Mouse (Mus musculus): Measurements from ENCODE around the gene Gm21028.
"Not testable (repeated sequence)": the region's sequence is repeated elsewhere in the genome, so short reads cannot be mapped to it uniquely, and the experiment has no call there.

The Gm21028 gene

DNA sequence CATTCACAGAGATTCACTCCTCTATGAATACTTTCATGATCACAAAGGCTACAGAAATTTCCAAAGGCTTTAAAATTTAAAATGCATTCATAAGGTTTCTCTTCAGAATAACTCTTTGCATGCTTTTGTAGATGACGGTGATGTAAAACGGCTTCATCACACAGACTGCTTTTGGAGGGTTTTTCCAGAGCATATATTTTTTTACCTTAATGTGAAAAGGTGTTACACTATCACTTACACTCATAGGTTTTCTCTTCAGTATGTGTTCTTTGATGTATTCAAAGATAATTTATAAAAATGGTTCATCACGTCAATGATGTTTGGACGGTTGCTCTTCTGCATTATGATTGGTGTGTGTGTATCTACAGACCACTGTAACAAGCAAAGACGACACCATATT lies at the start of gene Gm21028:
Gene Gm21028, minus strand, starts transcription at position 101 of the 400 bp plus-strand sequence.
- DNase-seq (ENCODE audit: low spot score in 2 of 2) = no peak

DNA sequence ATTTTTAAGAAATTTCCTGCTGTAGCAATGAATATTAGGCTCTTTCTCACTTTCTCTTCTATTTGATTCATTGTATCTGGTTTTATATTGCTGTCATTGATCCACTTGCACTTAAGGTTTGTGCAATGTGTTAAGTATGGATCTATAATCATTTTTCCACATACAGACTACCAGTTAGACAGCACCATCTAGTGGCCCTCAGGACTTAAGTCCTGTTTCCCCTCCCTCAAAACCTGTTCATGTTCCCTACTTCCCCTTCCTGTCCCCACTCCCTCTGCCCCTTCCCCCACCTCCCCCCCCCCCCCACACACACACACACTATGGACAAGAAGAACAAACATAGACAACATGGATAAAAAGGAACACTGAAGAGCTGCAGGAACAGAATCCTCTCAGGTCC lies 17.3 kb upstream of the Gm21028 start:
- DNase-seq (ENCODE audit: low spot score in 2 of 2) = not testable (repeated sequence)

DNA sequence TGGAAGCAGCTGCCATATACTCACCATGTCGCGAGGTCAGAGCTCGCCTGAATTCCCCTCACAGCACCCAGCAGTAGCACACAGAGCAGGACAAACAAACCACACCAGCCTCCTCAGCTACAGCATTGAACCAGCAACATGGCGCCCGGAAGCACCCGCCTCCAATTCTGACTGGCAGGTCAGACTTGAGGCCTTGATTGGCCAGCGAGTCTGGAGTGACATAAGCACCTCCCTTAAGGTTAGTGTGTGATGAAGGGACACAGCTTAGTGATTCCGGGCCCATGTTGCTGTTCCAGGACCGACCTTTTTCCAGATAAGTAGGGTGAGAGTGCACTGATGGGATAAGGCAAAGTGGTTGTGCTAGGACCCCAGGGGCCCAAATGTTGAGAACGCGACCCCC lies 14.0 kb upstream of the Gm21028 start, which contains the start of gene Zfp977:
Gene Zfp977, minus strand, starts transcription at position 135 of the 400 bp plus-strand sequence.
- DNase-seq (ENCODE audit: low spot score in 2 of 2) = not testable (repeated sequence)

DNA sequence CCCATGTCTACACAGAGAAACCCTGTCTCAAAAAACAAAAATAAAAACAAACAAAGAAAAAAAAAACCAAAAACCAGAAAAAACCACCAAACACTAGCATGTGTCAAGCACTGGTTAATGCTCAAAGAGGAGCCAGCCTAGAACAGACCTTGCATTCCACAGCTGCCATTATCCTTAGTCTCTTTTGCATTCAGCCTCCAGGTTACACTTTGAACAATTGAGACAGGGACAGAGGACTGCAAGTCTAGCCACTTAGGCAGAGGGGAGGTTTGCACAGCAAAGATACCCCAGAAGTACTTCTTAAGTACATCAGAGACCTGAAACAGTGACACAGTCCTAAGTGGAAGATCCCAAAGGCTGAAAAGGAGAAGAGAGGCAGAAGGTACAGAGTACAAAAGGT lies 12.9 kb upstream of the Gm21028 start:
- not testable (repeated sequence) for DNase-seq (ENCODE audit: low spot score in 2 of 2)

DNA sequence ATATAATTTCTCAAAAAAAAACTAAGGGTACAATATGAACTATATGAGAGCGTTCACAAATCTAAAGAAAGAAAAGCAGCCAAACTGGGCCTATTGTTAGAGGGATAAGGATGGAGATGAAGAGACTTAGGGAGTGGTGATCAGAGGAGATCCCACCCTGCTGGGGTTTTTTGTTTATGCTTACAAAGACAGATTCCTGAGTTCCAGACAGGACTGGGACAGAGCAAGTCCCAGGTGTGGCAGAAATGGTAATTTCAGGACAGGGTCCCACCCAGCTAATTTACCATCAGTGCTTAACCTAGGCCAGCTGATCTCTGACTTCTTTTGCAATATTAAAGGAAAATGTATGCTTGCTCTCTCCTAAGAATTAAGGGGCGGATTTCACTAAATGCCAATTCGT lies 26.6 kb downstream of the Gm21028 start:
- DNase-seq (ENCODE audit: low spot score in 2 of 2) = no peak
